Mouse (Mus musculus): ENCODE results near the gene Tas2r119. TPM values are rescaled to one million over a fixed set of nuclear protein-coding genes. Genes with fewer than 3 reads are reported as not detected.

Tas2r119 gene
- polyA plus RNA-seq (2012; ENCODE audit: insufficient read depth, insufficient read length, missing spikeins), result not detected in 2 replicates

DNA sequence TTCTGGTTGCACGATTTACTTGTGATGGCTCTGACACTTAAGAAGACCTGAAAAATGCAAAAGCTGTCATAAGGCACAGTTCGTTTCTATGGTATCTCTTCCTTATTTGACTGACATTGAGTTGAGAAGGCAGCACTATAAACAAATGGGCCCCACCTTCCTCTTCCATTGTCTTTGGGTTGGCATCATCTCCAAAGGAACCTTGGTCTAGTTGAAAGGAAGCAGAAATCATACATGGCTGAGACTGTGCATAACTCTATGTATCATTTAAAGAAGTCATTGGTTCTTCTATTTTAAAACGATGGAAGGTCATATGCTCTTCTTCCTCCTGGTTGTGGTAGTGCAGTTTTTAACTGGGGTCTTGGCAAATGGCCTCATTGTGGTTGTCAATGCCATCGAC, at the start of gene Tas2r119:
Tas2r119 (plus strand) TSS at position 301 of the 400 bp plus-strand sequence.
- no peaks in the 10 kb centered on the region for H3K4me1 ChIP-seq (ENCODE audit: control insufficient read depth, insufficient read depth, insufficient read length, low read length)

DNA sequence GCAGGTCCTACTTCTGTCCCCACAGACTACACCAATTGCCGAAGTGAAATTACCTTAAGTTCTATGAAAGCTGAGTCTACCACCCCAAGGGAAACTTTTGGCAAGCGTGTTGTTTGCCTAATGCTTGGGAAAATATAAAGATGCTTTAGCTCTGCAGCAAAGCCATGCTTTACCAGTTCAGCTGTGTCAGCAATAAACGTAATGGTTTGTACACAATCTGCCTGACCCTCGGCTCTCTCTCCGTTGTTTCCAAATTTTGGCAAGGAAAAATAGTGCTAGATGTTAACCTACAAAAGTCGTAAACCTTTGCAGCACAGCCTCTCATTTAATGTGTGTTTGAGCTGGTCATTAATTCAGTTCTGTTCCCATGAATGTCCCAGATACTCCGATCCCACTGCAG, 44.8 kb upstream of the Tas2r119 start:
- Histone ChIP-seq H3K4me1 (ENCODE audit: control insufficient read depth, insufficient read depth, insufficient read length, low read length) (no peaks in the 10 kb centered on the region), H3K4me3 (ENCODE audit: insufficient read depth, low read depth, low read length) (no peak overlapping the region), H3K27ac (replicated peaks; ENCODE audit: low read depth, low read length) (no peak overlapping the region)

More for the DNA sequence above, at the start of gene Tas2r119:
- Histone ChIP-seq H3K27ac (replicated peaks; ENCODE audit: low read depth, low read length) (no peak within 1 kb of the TSS), H3K4me3 (ENCODE audit: insufficient read depth, low read depth, low read length) (no peak within 1 kb of the TSS)

DNA sequence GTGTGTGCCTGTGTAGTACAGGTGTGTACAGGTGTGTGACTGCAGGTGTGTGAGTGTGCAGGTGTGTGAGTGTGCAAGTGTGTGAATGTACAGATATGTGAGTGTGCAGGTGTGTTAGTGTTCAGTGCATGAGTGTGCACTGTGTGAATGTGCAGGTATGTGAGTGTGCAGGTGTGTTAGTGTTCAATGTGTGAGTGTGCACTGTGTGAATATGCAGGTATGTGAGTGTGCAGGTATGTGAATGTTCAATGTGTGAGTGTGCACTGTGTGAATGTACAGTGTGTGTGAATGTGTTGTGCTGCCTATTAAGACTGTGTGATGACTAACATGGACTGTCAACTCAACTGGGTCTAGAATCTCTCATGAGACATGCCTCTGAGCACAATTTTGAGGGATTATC, 35.4 kb upstream of the Tas2r119 start:
- Histone ChIP-seq H3K4me3 (ENCODE audit: insufficient read depth, low read depth, low read length) (no peak overlapping the region), H3K27ac (replicated peaks; ENCODE audit: low read depth, low read length) (no peak overlapping the region), H3K4me1 (ENCODE audit: control insufficient read depth, insufficient read depth, insufficient read length, low read length) (no peaks in the 10 kb centered on the region)

DNA sequence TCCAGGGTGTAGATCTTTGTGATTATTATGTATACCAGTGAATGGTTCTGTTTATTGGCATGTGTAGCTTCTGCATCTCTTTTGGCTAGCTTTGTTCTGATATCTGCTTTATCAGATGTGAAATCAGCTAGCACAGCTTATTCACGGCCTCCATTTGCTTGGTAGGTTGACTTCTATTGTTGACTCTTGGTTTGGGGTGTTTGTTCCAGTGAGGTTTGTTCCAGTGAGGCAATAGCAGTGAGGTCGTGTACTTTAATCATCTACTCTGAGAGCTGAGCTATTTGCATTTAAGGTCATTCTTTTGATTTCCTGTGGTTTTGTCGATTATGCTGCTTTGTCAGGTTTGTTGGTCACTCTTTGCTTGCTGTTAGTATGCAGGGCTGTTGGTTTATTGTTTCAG, 32.8 kb upstream of the Tas2r119 start:
- no peak overlapping the region for H3K4me3 ChIP-seq (ENCODE audit: insufficient read depth, low read depth, low read length)
- H3K4me1 ChIP-seq (ENCODE audit: control insufficient read depth, insufficient read depth, insufficient read length, low read length), result no peaks in the 10 kb centered on the region
- no peak overlapping the region for H3K27ac ChIP-seq (replicated peaks; ENCODE audit: low read depth, low read length)

DNA sequence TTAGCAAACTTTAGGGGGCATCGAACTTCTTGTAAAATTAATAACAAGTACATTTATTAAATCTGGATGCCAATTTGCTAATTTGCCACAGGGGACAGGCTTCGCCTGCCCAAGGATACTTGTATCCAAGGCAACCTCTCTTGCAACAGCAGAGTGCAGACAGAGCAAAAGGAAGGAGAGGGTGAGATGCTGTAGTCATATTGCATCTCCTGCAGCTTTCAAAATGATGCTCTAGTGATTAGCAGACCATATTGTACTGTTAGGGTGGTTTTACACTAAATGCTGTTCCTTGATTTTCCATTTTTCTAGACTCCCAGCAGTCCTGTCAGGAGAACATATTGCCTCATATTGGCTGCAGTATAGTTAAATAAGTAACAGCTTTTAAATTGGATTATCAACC, 23.7 kb upstream of the Tas2r119 start:
- no peaks in the 10 kb centered on the region for H3K4me1 ChIP-seq (ENCODE audit: control insufficient read depth, insufficient read depth, insufficient read length, low read length)

DNA sequence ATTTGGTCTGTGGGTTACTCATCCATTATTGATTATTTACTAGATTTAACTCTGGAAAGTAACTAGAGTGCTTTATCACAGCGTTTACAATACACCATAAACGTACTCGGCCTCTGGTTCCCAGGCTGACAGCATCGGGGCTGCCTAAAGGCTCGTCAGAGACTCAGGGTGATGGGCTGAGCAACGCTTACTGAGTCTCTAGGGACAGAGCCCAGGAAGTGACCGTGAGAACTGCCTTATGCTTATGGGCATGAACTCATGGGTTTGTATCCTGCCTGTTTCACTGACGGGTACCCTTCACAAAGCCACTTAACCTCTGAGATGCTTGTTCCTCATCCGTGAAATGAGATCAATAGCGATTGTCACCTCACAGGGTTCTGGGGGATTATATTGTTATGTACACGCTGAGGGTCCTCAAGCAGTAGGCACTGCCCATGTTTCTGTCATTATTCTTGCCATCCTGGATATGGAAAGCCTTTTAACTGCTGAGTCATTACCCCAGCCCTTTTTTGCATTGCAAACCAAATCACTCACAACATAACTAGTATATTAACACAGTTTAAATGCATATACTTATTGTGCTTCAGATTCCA, 23.1 kb upstream of the Tas2r119 start:
- no peak overlapping the region for H3K27ac ChIP-seq (replicated peaks; ENCODE audit: low read depth, low read length)
- no peaks in the 10 kb centered on the region for H3K4me1 ChIP-seq (ENCODE audit: control insufficient read depth, insufficient read depth, insufficient read length, low read length)
- H3K4me3 ChIP-seq (ENCODE audit: insufficient read depth, low read depth, low read length), result no peak overlapping the region

More for the DNA sequence above, 23.7 kb upstream of the Tas2r119 start:
- Histone ChIP-seq H3K27ac (replicated peaks; ENCODE audit: low read depth, low read length) (no peak overlapping the region), H3K4me3 (ENCODE audit: insufficient read depth, low read depth, low read length) (no peak overlapping the region)

DNA sequence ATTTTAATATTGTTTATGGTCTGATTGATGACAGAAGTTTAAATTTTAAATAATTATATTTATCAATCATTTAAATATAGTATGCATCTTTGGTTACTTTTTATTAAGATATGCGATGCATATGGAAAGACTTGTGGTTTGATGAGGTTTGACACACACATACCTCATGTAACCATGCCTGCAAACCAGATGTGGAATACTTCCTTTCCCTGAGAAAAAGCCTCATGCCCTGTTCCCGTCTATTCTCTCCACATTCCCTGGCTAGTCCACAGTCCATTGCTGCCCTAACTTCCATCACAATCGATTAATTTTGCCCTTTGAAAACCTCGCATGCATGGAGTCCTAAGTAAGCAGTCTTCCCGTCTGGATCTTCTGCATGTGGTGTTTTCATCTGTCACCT, 21.0 kb upstream of the Tas2r119 start:
- Histone ChIP-seq H3K4me3 (ENCODE audit: insufficient read depth, low read depth, low read length) (no peak overlapping the region), H3K4me1 (ENCODE audit: control insufficient read depth, insufficient read depth, insufficient read length, low read length) (no peaks in the 10 kb centered on the region), H3K27ac (replicated peaks; ENCODE audit: low read depth, low read length) (no peak overlapping the region)

DNA sequence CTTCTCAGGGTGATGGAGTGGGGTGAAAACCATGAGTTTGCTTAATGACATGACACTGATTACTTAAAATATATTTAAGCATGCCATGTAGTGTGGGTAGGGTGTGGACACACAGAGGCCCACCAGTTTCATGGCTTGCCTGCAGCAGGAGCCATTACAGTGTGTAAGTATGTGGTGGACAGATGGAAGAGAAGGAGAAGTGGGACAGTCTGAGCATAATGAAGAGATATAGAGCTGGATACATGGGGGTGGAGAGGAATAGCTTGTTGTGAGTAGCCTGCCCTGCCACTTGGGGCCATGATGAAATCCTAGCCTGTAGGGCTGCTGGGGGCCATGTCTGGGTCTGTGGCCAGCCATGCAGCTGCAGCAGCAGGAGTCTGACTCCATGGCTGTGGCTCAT, 16.8 kb upstream of the Tas2r119 start:
- no peak overlapping the region for H3K27ac ChIP-seq (replicated peaks; ENCODE audit: low read depth, low read length)
- H3K4me1 ChIP-seq (ENCODE audit: control insufficient read depth, insufficient read depth, insufficient read length, low read length), result no peaks in the 10 kb centered on the region
- H3K4me3 ChIP-seq (ENCODE audit: insufficient read depth, low read depth, low read length), result no peak overlapping the region

DNA sequence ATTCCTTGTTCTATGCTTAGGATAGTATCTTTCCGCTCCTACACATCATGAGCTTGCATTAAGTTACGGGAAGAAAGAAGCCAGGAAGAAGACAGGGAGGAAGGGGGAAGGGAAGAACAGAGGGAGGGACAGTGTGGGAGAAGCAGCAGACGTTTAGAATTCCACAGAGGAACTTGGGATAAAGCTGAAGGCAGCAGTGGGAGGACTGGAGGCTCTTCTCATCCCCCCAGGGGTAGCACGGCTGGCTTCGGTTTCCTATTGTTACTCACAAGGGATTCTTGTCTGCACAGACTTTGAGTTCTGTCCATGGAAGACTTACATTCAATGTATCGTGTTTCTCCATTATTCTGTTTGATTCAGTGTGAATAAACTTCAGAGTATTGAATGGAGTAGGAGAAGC, 5.3 kb upstream of the Tas2r119 start:
- Histone ChIP-seq H3K27ac (replicated peaks; ENCODE audit: low read depth, low read length) (no peak overlapping the region), H3K4me1 (ENCODE audit: control insufficient read depth, insufficient read depth, insufficient read length, low read length) (no peaks in the 10 kb centered on the region), H3K4me3 (ENCODE audit: insufficient read depth, low read depth, low read length) (no peak overlapping the region)

DNA sequence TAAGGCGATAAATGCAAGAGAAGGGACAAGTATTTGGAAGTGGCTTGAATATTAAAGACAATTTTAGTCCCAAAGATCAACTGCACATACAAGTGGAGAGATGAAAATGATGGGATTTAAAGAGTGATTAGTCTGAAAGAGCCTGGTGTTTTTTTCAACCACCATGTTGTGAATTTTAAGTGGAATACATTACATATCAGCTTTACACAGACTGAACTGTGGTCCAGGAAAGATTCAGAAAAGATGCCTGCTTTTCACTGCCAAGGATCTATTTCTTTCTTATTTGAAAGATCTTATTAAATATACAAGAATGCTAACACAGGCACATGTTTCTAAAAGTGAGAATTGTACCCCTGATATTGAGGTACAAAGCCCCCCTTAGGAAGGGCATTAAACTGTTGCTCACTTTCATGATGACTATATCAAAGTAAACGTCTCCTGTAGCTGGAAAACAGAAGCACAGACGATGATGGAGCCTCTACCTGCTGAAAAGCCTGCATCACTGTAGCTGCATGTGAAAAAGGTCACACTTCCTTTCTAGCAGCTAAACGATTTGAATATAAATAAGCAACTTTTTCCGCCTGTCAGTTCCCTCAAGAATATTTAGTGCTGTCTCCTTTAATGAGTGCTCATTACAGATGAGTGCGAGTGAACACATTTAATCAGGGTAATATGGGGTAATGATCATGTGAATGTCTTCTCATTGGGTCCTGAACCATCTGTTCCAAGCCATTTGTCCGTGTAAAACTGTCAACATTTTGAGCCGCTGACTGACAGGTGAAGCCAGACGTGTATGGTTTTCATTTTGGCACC, 4.7 kb upstream of the Tas2r119 start:
- no peak overlapping the region for H3K4me3 ChIP-seq (ENCODE audit: insufficient read depth, low read depth, low read length)
- no peaks in the 10 kb centered on the region for H3K4me1 ChIP-seq (ENCODE audit: control insufficient read depth, insufficient read depth, insufficient read length, low read length)
- no peak overlapping the region for H3K27ac ChIP-seq (replicated peaks; ENCODE audit: low read depth, low read length)

DNA sequence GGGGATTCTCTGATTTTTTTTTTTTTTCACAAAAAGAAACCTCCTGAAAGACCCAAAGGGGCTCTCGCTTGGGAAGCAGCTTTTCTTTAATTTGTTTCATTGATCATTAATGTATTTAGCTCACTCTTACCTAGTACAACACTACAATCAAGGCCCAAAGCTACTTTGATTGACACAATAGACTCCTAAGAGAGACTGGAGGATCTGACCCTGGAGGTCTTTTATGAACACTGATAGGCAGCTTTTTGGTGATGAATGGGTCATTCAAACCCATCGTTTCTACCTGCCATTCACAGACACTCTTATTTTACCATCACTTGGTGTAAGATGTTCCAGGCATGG, 4.1 kb upstream of the Tas2r119 start:
- no peak overlapping the region for H3K4me3 ChIP-seq (ENCODE audit: insufficient read depth, low read depth, low read length)
- no peak overlapping the region for H3K27ac ChIP-seq (replicated peaks; ENCODE audit: low read depth, low read length)
- no peaks in the 10 kb centered on the region for H3K4me1 ChIP-seq (ENCODE audit: control insufficient read depth, insufficient read depth, insufficient read length, low read length)

DNA sequence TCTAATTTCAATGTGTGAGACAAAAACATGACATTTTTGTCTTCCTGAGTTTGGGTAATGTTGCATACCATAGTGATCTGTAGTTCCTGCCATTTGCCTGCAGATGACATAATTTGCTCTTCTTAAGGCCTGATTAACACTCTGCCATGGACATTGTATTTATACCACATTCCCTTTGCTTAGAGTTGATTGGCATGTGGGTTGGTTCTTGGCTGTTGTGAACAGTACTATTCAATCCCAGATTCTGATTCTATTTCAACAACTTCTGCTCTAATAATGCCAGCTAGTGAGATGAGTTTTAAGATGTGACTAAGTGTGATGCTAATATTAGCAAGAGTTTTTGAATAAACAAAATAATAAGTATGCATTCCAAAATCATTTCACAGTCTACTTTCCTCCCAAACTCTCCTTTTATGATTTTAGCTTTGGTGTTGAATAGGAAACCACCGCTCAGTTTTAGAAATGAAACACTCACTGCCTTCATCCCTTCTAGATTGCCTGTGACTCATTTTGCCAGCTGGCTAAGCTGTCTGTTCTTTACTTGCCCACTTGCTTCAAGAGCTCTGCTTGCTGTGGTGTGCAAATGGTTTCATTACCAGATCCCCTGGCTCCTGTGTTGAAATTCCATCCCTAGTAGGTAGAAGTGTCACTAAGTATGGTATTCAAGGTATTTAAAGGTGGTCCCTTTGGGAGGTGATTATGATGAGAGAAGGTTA, 3.1 kb downstream of the Tas2r119 start:
- H3K4me3 ChIP-seq (ENCODE audit: insufficient read depth, low read depth, low read length), result no peak overlapping the region
- no peak overlapping the region for H3K27ac ChIP-seq (replicated peaks; ENCODE audit: low read depth, low read length)
- no peaks in the 10 kb centered on the region for H3K4me1 ChIP-seq (ENCODE audit: control insufficient read depth, insufficient read depth, insufficient read length, low read length)

DNA sequence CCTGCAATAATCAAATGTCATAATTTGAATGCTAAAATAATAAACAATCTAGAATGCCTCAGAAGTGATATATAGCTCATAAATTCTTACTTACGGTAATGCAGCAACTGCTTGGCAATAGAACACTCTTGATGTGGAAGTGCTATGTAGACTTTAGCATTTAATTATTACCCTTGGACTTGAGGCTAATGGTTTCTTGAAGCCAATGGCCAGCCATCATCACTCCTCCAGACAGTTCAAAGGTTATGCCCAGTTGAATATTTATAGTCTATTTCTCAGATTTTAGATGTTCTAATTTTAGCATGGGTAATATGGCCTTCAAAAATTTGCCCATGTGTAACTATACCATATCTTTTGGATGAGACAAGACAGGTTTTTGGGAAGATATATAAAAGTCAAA, 4.9 kb downstream of the Tas2r119 start:
- H3K4me3 ChIP-seq (ENCODE audit: insufficient read depth, low read depth, low read length), result no peak overlapping the region
- H3K27ac ChIP-seq (replicated peaks; ENCODE audit: low read depth, low read length), result no peak overlapping the region
- H3K4me1 ChIP-seq (ENCODE audit: control insufficient read depth, insufficient read depth, insufficient read length, low read length), result no peaks in the 10 kb centered on the region

DNA sequence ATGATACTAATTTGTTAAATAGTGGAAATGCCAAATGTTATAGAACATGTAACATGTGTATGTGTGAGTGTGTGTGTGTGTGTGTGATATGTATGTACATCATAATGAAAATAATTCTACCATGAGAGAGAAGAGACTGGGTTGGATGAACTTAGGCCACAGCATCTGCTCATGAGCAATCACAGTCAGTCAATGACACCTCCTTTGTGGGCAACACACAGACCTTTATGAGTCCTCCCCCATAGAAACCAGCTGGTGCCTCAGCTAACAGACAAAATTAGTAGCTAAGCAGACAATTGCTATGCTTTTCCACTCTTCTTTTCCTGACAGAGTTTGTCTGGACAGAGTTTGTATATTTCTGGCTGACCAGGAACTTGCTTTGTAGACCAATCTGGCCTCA, 7.9 kb downstream of the Tas2r119 start:
- no peak overlapping the region for H3K27ac ChIP-seq (replicated peaks; ENCODE audit: low read depth, low read length)

DNA sequence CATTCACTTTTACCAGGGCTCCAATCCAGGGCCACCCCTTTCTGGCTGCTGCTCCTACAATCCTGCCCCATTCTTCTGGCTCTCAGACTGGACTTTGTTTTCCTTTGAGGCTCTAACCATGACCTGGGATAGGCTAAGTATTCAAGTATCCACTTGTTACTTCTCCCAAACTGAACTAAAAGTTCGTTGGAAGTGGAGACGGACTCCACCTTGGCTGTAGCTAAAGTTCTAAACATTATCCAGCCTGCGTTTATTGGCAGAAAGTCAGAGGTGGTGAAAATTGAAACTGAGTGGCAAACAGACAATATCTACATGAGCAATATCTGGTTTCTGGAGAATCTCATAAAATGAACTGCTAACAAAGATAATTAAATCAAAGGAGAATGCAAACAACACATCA, 12.8 kb downstream of the Tas2r119 start:
- no peak overlapping the region for H3K27ac ChIP-seq (replicated peaks; ENCODE audit: low read depth, low read length)

More for the DNA sequence above, 7.9 kb downstream of the Tas2r119 start:
- no peak overlapping the region for H3K4me3 ChIP-seq (ENCODE audit: insufficient read depth, low read depth, low read length)
- H3K4me1 ChIP-seq (ENCODE audit: control insufficient read depth, insufficient read depth, insufficient read length, low read length), result no peaks in the 10 kb centered on the region

More for the DNA sequence above, 12.8 kb downstream of the Tas2r119 start:
- H3K4me3 ChIP-seq (ENCODE audit: insufficient read depth, low read depth, low read length), result no peak overlapping the region
- no peaks in the 10 kb centered on the region for H3K4me1 ChIP-seq (ENCODE audit: control insufficient read depth, insufficient read depth, insufficient read length, low read length)

All from brown adipose tissue, adult 24 weeks (tissue).